ENCODE assay signal across 8 mouse cellular contexts in the genomic region with DNA sequence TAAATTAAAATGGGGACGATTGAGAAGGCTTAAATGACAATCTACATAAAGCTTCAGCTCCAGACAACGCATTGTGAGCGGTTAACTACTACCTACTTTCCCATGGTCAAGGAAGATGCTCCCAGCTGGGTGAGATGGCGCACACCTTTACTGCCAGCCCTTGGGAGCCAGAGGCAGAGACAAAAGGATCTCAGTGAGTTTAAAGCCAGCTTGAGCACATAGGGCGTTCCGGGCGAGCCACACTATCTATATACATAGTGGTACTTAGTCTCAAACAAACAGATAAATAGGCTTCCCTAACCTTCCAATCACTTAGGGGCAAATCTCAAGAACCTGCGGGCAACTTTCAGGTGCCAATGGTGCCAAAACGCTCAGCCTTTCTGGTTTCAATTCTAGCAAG. TPM values are rescaled to one million over a fixed set of nuclear protein-coding genes. Genes with fewer than 3 reads are reported as not detected.
DNase-seq lines count a peak whose midpoint lies in the region; ATAC-seq and TF ChIP-seq lines count a peak whose summit lies in the region.

No protein-coding gene starts in this region.

- no peak for ATAC-seq in kidney, embryonic 16.5 days (ENCODE audit: low FRiP score, low TSS enrichment)
- peak; percentile 23 for ATAC-seq in intestine, embryonic 15.5 days

- H3K4me2 ChIP-seq in kidney, embryonic 16.5 days (replicated peaks; ENCODE audit: low read depth, low read length) = peak overlapping the region; percentile 63
- peak overlapping the region; percentile 76 for H3K4me2 ChIP-seq in intestine, embryonic 15.5 days (replicated peaks)
- peak overlapping the region; percentile 95 for H3K4me2 ChIP-seq in myocyte (ENCODE audit: low read depth)

- no peak for DNase-seq in kidney, postnatal 4 days
- peak; percentile 55 for DNase-seq in c-Kit-positive CD71-positive TER-119-positive erythroid progenitor cells, embryonic 14.5 days (ENCODE audit: low spot score)
- DNase-seq in adrenal gland, postnatal 25 days = no peak
- DNase-seq in layer of hippocampus, adult 18-20 months (ENCODE audit: low spot score in 2 of 2) = no peak
- DNase-seq in cerebellum, postnatal 25 days = no peak

- peak overlapping the region; percentile 81 for H3K27ac ChIP-seq in kidney, embryonic 16.5 days (ENCODE audit: low read length)
- H3K27ac ChIP-seq in intestine, embryonic 15.5 days = peak overlapping the region; percentile 82

- H3K9ac ChIP-seq in kidney, embryonic 16.5 days (replicated peaks; ENCODE audit: low read length) = peak overlapping the region; percentile 84
- peak overlapping the region; percentile 68 for H3K9ac ChIP-seq in intestine, embryonic 15.5 days

- peaks cover 39% of the 10 kb centered on the region for H3K79me2 ChIP-seq in myocyte (ENCODE audit: control insufficient read depth, insufficient read depth)

- peaks cover 14% of the 10 kb centered on the region for H3K4me1 ChIP-seq in kidney, embryonic 16.5 days (ENCODE audit: insufficient read depth, low read length)
- H3K4me1 ChIP-seq in intestine, embryonic 15.5 days (replicated peaks) = peaks cover 11% of the 10 kb centered on the region

- H3K4me3 ChIP-seq in kidney, embryonic 16.5 days (ENCODE audit: low read length) = peak overlapping the region; percentile 69
- H3K4me3 ChIP-seq in intestine, embryonic 15.5 days (replicated peaks) = peak overlapping the region; percentile 63
- peak overlapping the region; percentile 64 for H3K4me3 ChIP-seq in myocyte

- no peaks in the 10 kb centered on the region for H3K9me3 ChIP-seq in kidney, embryonic 16.5 days (ENCODE audit: low read length)
- no peaks in the 10 kb centered on the region for H3K9me3 ChIP-seq in intestine, embryonic 15.5 days

- H3ac ChIP-seq in myocyte (ENCODE audit: control insufficient read depth, insufficient read length) = peak overlapping the region; percentile 73

- TF ChIP-seq POLR2A in myocyte (IDR thresholded peaks at IDR 0.05; ENCODE audit: insufficient read length, low read depth) = no peak

- peaks cover under 1% of the 10 kb centered on the region; the same call in 1 of the 2 replicates for H3K36me3 ChIP-seq in kidney, embryonic 16.5 days (ENCODE audit: insufficient read depth, low read length)
- peaks cover 11% of the 10 kb centered on the region; the same call in 1 of the 2 replicates for H3K36me3 ChIP-seq in intestine, embryonic 15.5 days
- H3K36me3 ChIP-seq in myocyte (ENCODE audit: control insufficient read depth, insufficient read depth) = peaks cover 3% of the 10 kb centered on the region

- 15% methylated on average over 9 of the region's 9 CpGs for WGBS in kidney, embryonic 16.5 days
- 14% methylated on average over 9 of the region's 9 CpGs for WGBS in intestine, embryonic 15.5 days

- H3K27me3 ChIP-seq in kidney, embryonic 16.5 days (ENCODE audit: insufficient read depth, low read length) = no peaks in the 10 kb centered on the region
- no peaks in the 10 kb centered on the region for H3K27me3 ChIP-seq in intestine, embryonic 15.5 days (replicated peaks)
- H3K27me3 ChIP-seq in myocyte (ENCODE audit: control insufficient read depth, insufficient read depth, insufficient read length) = no peaks in the 10 kb centered on the region

TF ChIP-seq in myocyte, 11 proteins besides CTCF, POLR2A, EP300 and RAD21:
- TF ChIP-seq CEBPB (IDR thresholded peaks at IDR 0.05; ENCODE audit: insufficient read depth, poor library complexity, severe bottlenecking) (no peak), E2F4 (IDR thresholded peaks at IDR 0.05; ENCODE audit: insufficient read depth) (no peak), MYOG (IDR thresholded peaks at IDR 0.05; ENCODE audit: control insufficient read depth in 1 of 3, insufficient read depth in 1 of 3, insufficient read length in 2 of 3, low read depth in 2 of 3) (no peak), USF1 (IDR thresholded peaks at IDR 0.05; ENCODE audit: low read depth) (no peak), TCF12 (IDR thresholded peaks at IDR 0.05; ENCODE audit: insufficient read depth, poor library complexity, severe bottlenecking) (no peak), SRF (IDR thresholded peaks at IDR 0.05; ENCODE audit: control insufficient read depth, insufficient read length, low read depth) (no peak), MAX (IDR thresholded peaks at IDR 0.05; ENCODE audit: low read depth) (no peak), TCF3 (IDR thresholded peaks at IDR 0.05; ENCODE audit: insufficient read length, low read depth) (no peak), MYOD1 (IDR thresholded peaks at IDR 0.05; ENCODE audit: control insufficient read depth in 1 of 3, insufficient read length in 2 of 3, low read depth in 2 of 3) (no peak), POLR2AphosphoS2 (IDR thresholded peaks at IDR 0.05; ENCODE audit: insufficient read length, low read depth) (no peak), REST (IDR thresholded peaks at IDR 0.05; ENCODE audit: insufficient read depth, insufficient read length) (no peak)
TF ChIP-seq in myocyte: peak in this region for 0.

RNA-seq across cellular contexts. Expression of a gene that starts 0.7 kb away (rescaled TPM):
- 67.8 and 80.4 TPM in 2 replicates for polyA plus RNA-seq in kidney, embryonic 16.5 days (2015; fragmentation: Nextera tagmentation; extraction: Ambion mirVana)
- 74.5 and 84.3 TPM in 2 replicates for polyA plus RNA-seq in intestine, embryonic 15.5 days (2015; fragmentation: Nextera tagmentation; extraction: Ambion mirVana)
- 98.6 TPM for polyA plus RNA-seq in myocyte (2012; fragmentation: generic; extraction: Trizol)
- total RNA-seq in adrenal gland, postnatal 25 days (2021) = 81.9 and 83.4 TPM in 2 replicates
- total RNA-seq in layer of hippocampus, adult 18-20 months (2021) = 10 to 100 TPM; 79.8 to 81.0 TPM

RNA-seq across cellular contexts. Expression of a gene that starts 15.7 kb away (rescaled TPM):
- polyA plus RNA-seq in kidney, embryonic 16.5 days (2015; fragmentation: Nextera tagmentation; extraction: Ambion mirVana) = 26.8 TPM in 2 replicates
- polyA plus RNA-seq in intestine, embryonic 15.5 days (2015; fragmentation: Nextera tagmentation; extraction: Ambion mirVana) = 14.1 and 15.1 TPM in 2 replicates
- polyA plus RNA-seq in myocyte (2012; fragmentation: generic; extraction: Trizol) = 34.7 TPM
- 5.4 and 9.3 TPM in 2 replicates for total RNA-seq in adrenal gland, postnatal 25 days (2021)
- total RNA-seq in layer of hippocampus, adult 18-20 months (2021) = 1 to 10 TPM; 4.5 to 5.3 TPM

RNA-seq across cellular contexts. Expression of a gene that starts 15.7 kb away (rescaled TPM):
- polyA plus RNA-seq in kidney, embryonic 16.5 days (2015; fragmentation: Nextera tagmentation; extraction: Ambion mirVana) = 89.6 and 95.3 TPM in 2 replicates
- 86.5 and 92.1 TPM in 2 replicates for polyA plus RNA-seq in intestine, embryonic 15.5 days (2015; fragmentation: Nextera tagmentation; extraction: Ambion mirVana)
- polyA plus RNA-seq in myocyte (2012; fragmentation: generic; extraction: Trizol) = 69.5 TPM
- 117 and 125 TPM in 2 replicates for total RNA-seq in adrenal gland, postnatal 25 days (2021)
- total RNA-seq in layer of hippocampus, adult 18-20 months (2021) = 10 to 100 TPM; 66.1 to 66.9 TPM

RNA-seq across cellular contexts. Expression of a gene that starts 29.6 kb away (rescaled TPM):
- polyA plus RNA-seq in kidney, embryonic 16.5 days (2015; fragmentation: Nextera tagmentation; extraction: Ambion mirVana) = 43.6 and 53.6 TPM in 2 replicates
- 21.4 and 23.5 TPM in 2 replicates for polyA plus RNA-seq in intestine, embryonic 15.5 days (2015; fragmentation: Nextera tagmentation; extraction: Ambion mirVana)
- polyA plus RNA-seq in myocyte (2012; fragmentation: generic; extraction: Trizol) = 29.6 TPM
- total RNA-seq in adrenal gland, postnatal 25 days (2021) = 17.1 and 23.0 TPM in 2 replicates
- total RNA-seq in layer of hippocampus, adult 18-20 months (2021) = 10 to 100 TPM in 1 of 2 experiments, 1 to 10 TPM in 1; 9.8 to 15.4 TPM

RNA-seq across cellular contexts. Expression of a gene that starts 55.5 kb away (rescaled TPM):
- polyA plus RNA-seq in kidney, embryonic 16.5 days (2015; fragmentation: Nextera tagmentation; extraction: Ambion mirVana) = 21.4 and 24.0 TPM in 2 replicates
- polyA plus RNA-seq in intestine, embryonic 15.5 days (2015; fragmentation: Nextera tagmentation; extraction: Ambion mirVana) = 22.7 and 23.2 TPM in 2 replicates
- 15.2 TPM for polyA plus RNA-seq in myocyte (2012; fragmentation: generic; extraction: Trizol)
- total RNA-seq in adrenal gland, postnatal 25 days (2021) = 36.2 and 39.7 TPM in 2 replicates
- 10 to 100 TPM; 79.0 to 95.7 TPM for total RNA-seq in layer of hippocampus, adult 18-20 months (2021)
